Mouse (Mus musculus): ENCODE results near the gene Psmf1.

Psmf1 gene

GRCm38 (mm10) chr2:151743845-151744244, at the start of gene Psmf1:
Gene Psmf1 (minus strand): TSS chr2:151744186.
- DNase-seq (ENCODE audit: low read depth), result no peak

GRCm38 (mm10) chr2:151791156-151791555, 47.2 kb upstream of the Psmf1 start:
- no peak for DNase-seq (ENCODE audit: low read depth)

GRCm38 (mm10) chr2:151790169-151790568, 46.2 kb upstream of the Psmf1 start:
- no peak for DNase-seq (ENCODE audit: low read depth)

- DNase-seq (ENCODE audit: low read depth), result no peak
Observed at GRCm38 (mm10) chr2:151788221-151788977, 44.4 kb upstream of the Psmf1 start.

- no peak for DNase-seq (ENCODE audit: low read depth)
Observed at GRCm38 (mm10) chr2:151783493-151783892, 39.5 kb upstream of the Psmf1 start.

GRCm38 (mm10) chr2:151777366-151777765, 33.4 kb upstream of the Psmf1 start:
- no peak for DNase-seq (ENCODE audit: low read depth)

- DNase-seq (ENCODE audit: low read depth), result no peak
Observed at GRCm38 (mm10) chr2:151773476-151773875, 29.5 kb upstream of the Psmf1 start.

GRCm38 (mm10) chr2:151772169-151772568, 28.2 kb upstream of the Psmf1 start:
- DNase-seq (ENCODE audit: low read depth), result no peak

GRCm38 (mm10) chr2:151764557-151764956, 20.6 kb upstream of the Psmf1 start:
- DNase-seq (ENCODE audit: low read depth), result no peak

GRCm38 (mm10) chr2:151758806-151759353, 14.9 kb upstream of the Psmf1 start:
- no peak for DNase-seq (ENCODE audit: low read depth)

GRCm38 (mm10) chr2:151757451-151757850, 13.5 kb upstream of the Psmf1 start:
- DNase-seq (ENCODE audit: low read depth), result no peak

GRCm38 (mm10) chr2:151756277-151757061, 12.5 kb upstream of the Psmf1 start:
- DNase-seq (ENCODE audit: low read depth), result no peak

- DNase-seq (ENCODE audit: low read depth), result no peak
Observed at GRCm38 (mm10) chr2:151751330-151751729, 7.3 kb upstream of the Psmf1 start.

GRCm38 (mm10) chr2:151747847-151748705, 4.1 kb upstream of the Psmf1 start:
- peak; percentile 60 for DNase-seq (ENCODE audit: low read depth)

GRCm38 (mm10) chr2:151742850-151743679, 921 bp downstream of the Psmf1 start:
- DNase-seq (ENCODE audit: low read depth), result no peak

- no peak for DNase-seq (ENCODE audit: low read depth)
Observed at GRCm38 (mm10) chr2:151742084-151742483, 1.9 kb downstream of the Psmf1 start.

GRCm38 (mm10) chr2:151740741-151741526, 3.1 kb downstream of the Psmf1 start:
- DNase-seq (ENCODE audit: low read depth), result peak; percentile 84

GRCm38 (mm10) chr2:151739505-151739904, 4.5 kb downstream of the Psmf1 start:
- no peak for DNase-seq (ENCODE audit: low read depth)

GRCm38 (mm10) chr2:151739081-151739480, 4.9 kb downstream of the Psmf1 start:
- DNase-seq (ENCODE audit: low read depth), result no peak

GRCm38 (mm10) chr2:151738460-151738859, 5.5 kb downstream of the Psmf1 start:
- DNase-seq (ENCODE audit: low read depth), result no peak

Measured in c-Kit-positive CD71-negative TER-119-negative erythroid progenitor cells, embryonic 14.5 days (primary cell).